Mouse (Mus musculus) myocyte (in vitro differentiated cells): ENCODE results near the gene Slc27a1.
"Not testable (repeated sequence)": the region's sequence is repeated elsewhere in the genome, so short reads cannot be mapped to it uniquely, and the experiment has no call there.

Source experiments
- CEBPB ChIP-seq: IDR thresholded peaks from 2 replicates; pipeline ENCODE4 v1.6.1; 2011; ENCODE audit warnings: mild to moderate bottlenecking, moderate library complexity; ENCODE audit not compliant: poor library complexity, insufficient read depth, severe bottlenecking
- E2F4 ChIP-seq: IDR thresholded peaks from one replicate; pipeline ENCODE4 v1.6.1; 2011; ENCODE audit warnings: mild to moderate bottlenecking, control low read depth, moderate library complexity; ENCODE audit not compliant: insufficient read depth
- MAX ChIP-seq: IDR thresholded peaks from one replicate; pipeline ENCODE4 v1.6.1; 2011; ENCODE audit warnings: low read depth, mild to moderate bottlenecking, control low read depth
- MYOD1 ChIP-seq, 3 experiments: IDR thresholded peaks; one replicate each; pipeline ENCODE4 v1.6.1; 2011; ENCODE audit warnings: control low read depth in 2 of 3, low read depth in 2 of 3, mild to moderate bottlenecking in 2 of 3, moderate library complexity in 1 of 3; ENCODE audit not compliant: insufficient read length in 2 of 3, control insufficient read depth in 1 of 3
- MYOG ChIP-seq, 3 experiments: IDR thresholded peaks; one replicate each; pipeline ENCODE4 v1.6.1; 2011; ENCODE audit warnings: control low read depth in 2 of 3, low read depth in 2 of 3, mild to moderate bottlenecking in 2 of 3; ENCODE audit not compliant: insufficient read length in 2 of 3, control insufficient read depth in 1 of 3, insufficient read depth in 1 of 3
- POLR2A ChIP-seq: IDR thresholded peaks from one replicate; pipeline ENCODE4 v1.6.1; 2011; ENCODE audit warnings: low read depth, mild to moderate bottlenecking, control low read depth, moderate library complexity; ENCODE audit not compliant: insufficient read length
- POLR2AphosphoS2 ChIP-seq: IDR thresholded peaks from one replicate; pipeline ENCODE4 v1.6.1; 2011; ENCODE audit warnings: low read depth, control low read depth; ENCODE audit not compliant: insufficient read length
- SRF ChIP-seq: IDR thresholded peaks from one replicate; pipeline ENCODE4 v1.6.1; 2011; ENCODE audit warnings: low read depth; ENCODE audit not compliant: control insufficient read depth, insufficient read length
- TCF12 ChIP-seq: IDR thresholded peaks from one replicate; pipeline ENCODE4 v1.6.1; 2011; ENCODE audit warnings: mild to moderate bottlenecking, control low read depth; ENCODE audit not compliant: poor library complexity, insufficient read depth, severe bottlenecking
- TCF3 ChIP-seq: IDR thresholded peaks from one replicate; pipeline ENCODE4 v1.6.1; 2011; ENCODE audit warnings: low read depth, control low read depth; ENCODE audit not compliant: insufficient read length
- USF1 ChIP-seq: IDR thresholded peaks from one replicate; pipeline ENCODE4 v1.6.1; 2011; ENCODE audit warnings: low read depth, mild to moderate bottlenecking, control low read depth, moderate library complexity

GRCm38 (mm10) chr8:71530735-71531467, 37.8 kb upstream of the Slc27a1 start:
- TF ChIP-seq POLR2A; CEBPB; MAX; TCF12; SRF; E2F4; MYOG (IDR thresholded peaks at IDR 0.05; ENCODE audit: control insufficient read depth in 1 of 3, insufficient read depth in 1 of 3, insufficient read length in 2 of 3, low read depth in 2 of 3); USF1; POLR2AphosphoS2; MYOD1 (IDR thresholded peaks at IDR 0.05; ENCODE audit: control insufficient read depth in 1 of 3, insufficient read length in 2 of 3, low read depth in 2 of 3); TCF3: not testable (repeated sequence)
